ENCODE assay signal across 29 mouse cellular contexts in the genomic region with DNA sequence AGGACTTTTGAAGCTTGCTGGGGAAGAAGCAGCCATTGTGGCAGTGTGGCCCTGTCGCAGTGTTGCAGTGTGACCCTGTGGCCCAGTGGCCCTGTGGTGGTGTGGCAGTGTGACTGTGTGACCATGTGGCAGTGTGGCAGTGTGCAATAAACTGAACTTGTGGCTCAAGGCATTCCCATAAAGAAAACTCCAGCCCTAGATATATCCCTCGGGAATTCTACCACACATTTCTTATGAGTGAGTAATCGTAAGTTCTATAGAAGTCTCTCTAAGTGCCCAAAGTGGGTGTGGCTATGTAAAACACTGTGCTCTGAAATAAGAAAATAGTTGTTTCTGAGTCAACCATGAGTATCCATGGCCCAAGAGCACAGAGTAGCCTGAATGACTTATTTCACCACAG. TPM values are rescaled to one million over a fixed set of nuclear protein-coding genes. Genes with fewer than 3 reads are reported as not detected.
A peak's percentile ranks its signal among the peaks of the same experiment; 100 is the strongest.
DNase-seq lines count a peak whose midpoint lies in the region; ATAC-seq lines count a peak whose summit lies in the region.
"Had no signal": no experiment of that assay in that cellular context is flagged by ENCODE, and none has a peak within 500 bp of the region (broad histone marks: within the 10 kb centered on the region; RNA-seq: fewer than 3 reads in every experiment).

No protein-coding gene starts in this region.

- H3K4me1 ChIP-seq in embryonic facial prominence, embryonic 14.5 days (ENCODE audit: control insufficient read depth, insufficient read depth, low read length), result no peaks in the 10 kb centered on the region
- no peaks in the 10 kb centered on the region for H3K4me1 ChIP-seq in embryonic facial prominence, embryonic 10.5 days
- H3K4me1 ChIP-seq in heart, embryonic 15.5 days (replicated peaks), result peaks cover 13% of the 10 kb centered on the region
- no peaks in the 10 kb centered on the region for H3K4me1 ChIP-seq in megakaryocyte, embryonic 14.5 days
- H3K4me1 ChIP-seq: embryonic facial prominence, embryonic 13.5 days; forebrain, embryonic 13.5 days; kidney, embryonic 15.5 days; limb, embryonic 12.5 days; lung, embryonic 15.5 days had no signal

- H3K9me3 ChIP-seq in embryonic facial prominence, embryonic 14.5 days (ENCODE audit: control insufficient read depth, low read length), result no peaks in the 10 kb centered on the region
- no peaks in the 10 kb centered on the region for H3K9me3 ChIP-seq in embryonic facial prominence, embryonic 10.5 days
- no peaks in the 10 kb centered on the region for H3K9me3 ChIP-seq in heart, embryonic 15.5 days (replicated peaks)
- no peaks in the 10 kb centered on the region for H3K9me3 ChIP-seq in megakaryocyte, embryonic 14.5 days
- H3K9me3 ChIP-seq: embryonic facial prominence, embryonic 13.5 days; forebrain, embryonic 13.5 days; heart, embryonic 13.5 days; kidney, embryonic 15.5 days; limb, embryonic 12.5 days; lung, embryonic 15.5 days had no signal

- no peaks in the 10 kb centered on the region for H3K36me3 ChIP-seq in embryonic facial prominence, embryonic 14.5 days (ENCODE audit: control insufficient read depth, insufficient read depth, low read length)
- no peaks in the 10 kb centered on the region for H3K36me3 ChIP-seq in embryonic facial prominence, embryonic 10.5 days (replicated peaks)
- H3K36me3 ChIP-seq in heart, embryonic 15.5 days, result no peaks in the 10 kb centered on the region
- no peaks in the 10 kb centered on the region for H3K36me3 ChIP-seq in megakaryocyte, embryonic 14.5 days (replicated peaks; ENCODE audit: low read length)
- H3K36me3 ChIP-seq: embryonic facial prominence, embryonic 13.5 days; heart, embryonic 13.5 days; kidney, embryonic 15.5 days; limb, embryonic 12.5 days; lung, embryonic 15.5 days had no signal

- no peak overlapping the region for H3K4me3 ChIP-seq in embryonic facial prominence, embryonic 14.5 days (ENCODE audit: low read depth, low read length)
- no peak overlapping the region for H3K4me3 ChIP-seq in embryonic facial prominence, embryonic 10.5 days
- no peak overlapping the region for H3K4me3 ChIP-seq in heart, embryonic 15.5 days
- H3K4me3 ChIP-seq in megakaryocyte, embryonic 14.5 days (replicated peaks), result peak overlapping the region; percentile 48
- H3K4me3 ChIP-seq: embryonic facial prominence, embryonic 13.5 days; forebrain, embryonic 13.5 days; heart, embryonic 13.5 days; kidney, embryonic 15.5 days; limb, embryonic 12.5 days; lung, embryonic 15.5 days had no signal

- no peak for ATAC-seq in embryonic facial prominence, embryonic 14.5 days (ENCODE audit: low read depth)
- ATAC-seq in heart, embryonic 15.5 days (replicated peaks; ENCODE audit: insufficient number of reproducible peaks, insufficient read depth, low FRiP score, low read depth), result 0 out of 2 replicates have a peak, but pooled peaks have one; percentile 22
- ATAC-seq in megakaryocyte, adult 5-6 weeks (ENCODE audit: poor library complexity, severe bottlenecking), result no peak
- ATAC-seq: forebrain, embryonic 13.5 days; hindbrain, embryonic 16.5 days; Patski had no signal

- DNase-seq in embryonic facial prominence, embryonic 14.5 days (ENCODE audit: low spot score), result peak; percentile 34
- no peak for DNase-seq in embryonic facial prominence, embryonic 10.5 days (ENCODE audit: low spot score)
- DNase-seq in heart, postnatal 4 days, result no peak
- peak; percentile 29 for DNase-seq in fibroblast of lung, adult 2 months (ENCODE audit: low read depth)
- no peak for DNase-seq in gastrocnemius, postnatal 4 days (ENCODE audit: low spot score in 2 of 2)
- DNase-seq: adrenal gland, postnatal 14 days; cerebellum, adult 11 months; cerebellum, adult 9-10 months; embryo, embryonic 11 days; gastrocnemius, postnatal 25 days; kidney, adult 18-20 months; kidney, postnatal 25 days; lung, postnatal 4 days; midbrain, embryonic 14.5 days; spleen, adult 18-20 months; thymus, adult 18-20 months; thymus, postnatal 25 days had no signal

- WGBS in embryonic facial prominence, embryonic 14.5 days, result 65% methylated on average over 3 of the region's 3 CpGs
- WGBS in embryonic facial prominence, embryonic 10.5 days, result 76% methylated on average over 3 of the region's 3 CpGs
- 44% methylated on average over 3 of the region's 3 CpGs for WGBS in heart, embryonic 15.5 days

- no peak overlapping the region for H3K9ac ChIP-seq in embryonic facial prominence, embryonic 14.5 days (ENCODE audit: low read depth, low read length)
- H3K9ac ChIP-seq in heart, embryonic 15.5 days, result no peak overlapping the region
- H3K9ac ChIP-seq: embryonic facial prominence, embryonic 13.5 days; forebrain, embryonic 13.5 days; heart, embryonic 13.5 days; kidney, embryonic 15.5 days; limb, embryonic 12.5 days; lung, embryonic 15.5 days had no signal

- H3K27me3 ChIP-seq in embryonic facial prominence, embryonic 14.5 days (replicated peaks; ENCODE audit: control insufficient read depth, insufficient read depth, low read length), result no peaks in the 10 kb centered on the region
- peaks cover 10% of the 10 kb centered on the region for H3K27me3 ChIP-seq in embryonic facial prominence, embryonic 10.5 days (replicated peaks; ENCODE audit: low read depth, poor library complexity, severe bottlenecking)
- H3K27me3 ChIP-seq in heart, embryonic 15.5 days, result no peaks in the 10 kb centered on the region
- H3K27me3 ChIP-seq in megakaryocyte, embryonic 14.5 days (replicated peaks), result peaks cover 6% of the 10 kb centered on the region
- H3K27me3 ChIP-seq: embryonic facial prominence, embryonic 13.5 days; heart, embryonic 13.5 days; kidney, embryonic 15.5 days; limb, embryonic 12.5 days; lung, embryonic 15.5 days had no signal

- H3K27ac ChIP-seq in embryonic facial prominence, embryonic 14.5 days (replicated peaks; ENCODE audit: low read depth, low read length), result no peak overlapping the region
- no peak overlapping the region for H3K27ac ChIP-seq in embryonic facial prominence, embryonic 10.5 days (replicated peaks)
- H3K27ac ChIP-seq in heart, embryonic 15.5 days, result no peak overlapping the region
- H3K27ac ChIP-seq: embryonic facial prominence, embryonic 13.5 days; forebrain, embryonic 13.5 days; heart, embryonic 13.5 days; kidney, embryonic 15.5 days; limb, embryonic 12.5 days; lung, embryonic 15.5 days had no signal

- H3K4me2 ChIP-seq in embryonic facial prominence, embryonic 14.5 days (ENCODE audit: low read depth, low read length), result no peak overlapping the region
- H3K4me2 ChIP-seq in heart, embryonic 15.5 days, result no peak overlapping the region
- H3K4me2 ChIP-seq: embryonic facial prominence, embryonic 13.5 days; forebrain, embryonic 13.5 days; heart, embryonic 13.5 days; kidney, embryonic 15.5 days; limb, embryonic 12.5 days; liver, embryonic 11.5 days; lung, embryonic 15.5 days had no signal

RNA-seq across cellular contexts. Expression of a gene that starts 14.4 kb away (rescaled TPM):
- polyA plus RNA-seq in embryonic facial prominence, embryonic 14.5 days (2014; fragmentation: Nextera tagmentation; extraction: Ambion mirVana), result 580 and 582 TPM in 2 replicates
- polyA plus RNA-seq in embryonic facial prominence, embryonic 10.5 days (2016; fragmentation: Nextera tagmentation; extraction: Ambion mirVana), result 543 and 574 TPM in 2 replicates
- polyA plus RNA-seq in heart, embryonic 15.5 days (2015; fragmentation: Nextera tagmentation; extraction: Ambion mirVana), result 2,014 and 2,378 TPM in 2 replicates
- total RNA-seq in heart, postnatal 4 days (2021), result 1,000 to 10,000 TPM; 3,101 to 3,310 TPM
- 25.5 and 45.6 TPM in 2 replicates for polyA plus RNA-seq in megakaryocyte, embryonic 14.5 days (2012; ENCODE audit: insufficient read depth, low replicate concordance)
- total RNA-seq in megakaryocyte, adult 5-6 weeks (2015), result 75.2 and 75.9 TPM in 2 replicates
- total RNA-seq in megakaryocyte, adult 5-6 weeks (2017), result 119 and 127 TPM in 2 replicates
- 1,000 to 10,000 TPM; 1,578 to 1,616 TPM for total RNA-seq in gastrocnemius, postnatal 4 days (2021)

Comparison
In these comparisons a context has a peak if more than half of its experiments do, and no peak if none do; other contexts are left out.
1. DNase-seq: peak in embryonic facial prominence, embryonic 14.5 days (single experiment) and fibroblast of lung, adult 2 months (single experiment); none in embryonic facial prominence, embryonic 10.5 days (single experiment), heart, postnatal 4 days (single experiment) and gastrocnemius, postnatal 4 days (0 of 2).
2. RNA of a gene that starts 14.4 kb away (polyA plus RNA-seq): 2,014 to 2,378 TPM in heart, embryonic 15.5 days, 580 to 582 TPM in embryonic facial prominence, embryonic 14.5 days and 543 to 574 TPM in embryonic facial prominence, embryonic 10.5 days; 25.5 to 45.6 TPM in megakaryocyte, embryonic 14.5 days; every median in the first group is over 10 times any median in the second.